Mouse (Mus musculus) heart, embryonic 10.5 days (tissue): ENCODE measurements at regions not wholly inside any gene's neighbourhood (a gene's known extent, or its start where the extent isn't known, plus 50 kb on each side); places are given as distances from the start of the nearest gene placed in this dataset.
A peak's percentile ranks its signal among the peaks of the same experiment; 100 is the strongest.

Experiments
- DNase-seq: peaks from one replicate; pipeline ENCODE4 v3.0.0-alpha.2; 2017; ENCODE audit warnings: low spot score
- H3K27ac ChIP-seq: fragments of 300-500 bp; sonication (generic); 2 replicates; pipeline ENCODE4 v1.5.1; 2016; ENCODE audit warnings: mild to moderate bottlenecking
- H3K27me3 ChIP-seq: fragments of 300-500 bp; sonication (generic); 2 replicates; pipeline ENCODE4 v1.6.1; 2016; ENCODE audit warnings: mild to moderate bottlenecking; ENCODE audit not compliant: poor library complexity, insufficient read depth, severe bottlenecking
- H3K36me3 ChIP-seq: fragments of 300-500 bp; sonication (generic); 2 replicates; pipeline ENCODE4 v1.6.1; 2016; ENCODE audit warnings: mild to moderate bottlenecking, moderate library complexity
- H3K4me1 ChIP-seq: fragments of 300-500 bp; sonication (generic); 2 replicates; pipeline ENCODE4 v1.6.1; 2016; ENCODE audit warnings: mild to moderate bottlenecking
- H3K4me3 ChIP-seq: fragments of 300-500 bp; sonication (generic); 2 replicates; pipeline ENCODE4 v1.5.1; 2016; ENCODE audit warnings: mild to moderate bottlenecking, moderate library complexity
- H3K9me3 ChIP-seq: fragments of 300-500 bp; sonication (generic); 2 replicates; pipeline ENCODE4 v1.6.1; 2016; ENCODE audit warnings: mild to moderate bottlenecking, moderate library complexity
- WGBS: fragments of 180-500 bp; shearing (Covaris S2); methylation state at CpG from one replicate; pipeline ENCODE4 v1.1.7; 2016; 5-methylcytosine and 5-hydroxymethylcytosine counted together

DNA sequence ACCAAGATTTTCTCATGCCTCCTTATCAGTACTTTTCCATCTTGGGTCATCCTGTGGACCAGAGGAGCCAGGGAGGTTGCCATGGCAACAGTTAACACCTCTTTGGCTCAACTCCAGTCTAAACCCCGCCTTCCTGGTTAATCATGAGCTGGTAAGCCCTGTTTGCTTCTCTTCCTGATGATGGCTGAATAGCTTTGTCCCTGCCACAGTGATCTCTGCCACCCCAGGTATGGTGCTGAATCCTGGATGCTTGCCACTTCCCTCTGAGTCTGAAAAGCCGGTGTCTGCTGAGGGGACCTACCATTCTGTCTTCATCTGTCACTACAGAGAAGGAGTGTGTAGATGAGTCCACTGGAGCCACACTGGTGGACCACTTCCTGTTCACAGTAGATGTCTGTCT is 223.8 kb upstream of the Chd6 start:
- WGBS = 45% methylated on average over 2 of the region's 2 CpGs
- Histone ChIP-seq H3K4me1 (no peaks in the 10 kb centered on the region), H3K27me3 (peaks cover 3% of the 10 kb centered on the region; the same call in 1 of the 2 replicates), H3K27ac (no peak overlapping the region), H3K9me3 (no peaks in the 10 kb centered on the region), H3K36me3 (no peaks in the 10 kb centered on the region), H3K4me3 (no peak overlapping the region)
- DNase-seq = no peak

DNA sequence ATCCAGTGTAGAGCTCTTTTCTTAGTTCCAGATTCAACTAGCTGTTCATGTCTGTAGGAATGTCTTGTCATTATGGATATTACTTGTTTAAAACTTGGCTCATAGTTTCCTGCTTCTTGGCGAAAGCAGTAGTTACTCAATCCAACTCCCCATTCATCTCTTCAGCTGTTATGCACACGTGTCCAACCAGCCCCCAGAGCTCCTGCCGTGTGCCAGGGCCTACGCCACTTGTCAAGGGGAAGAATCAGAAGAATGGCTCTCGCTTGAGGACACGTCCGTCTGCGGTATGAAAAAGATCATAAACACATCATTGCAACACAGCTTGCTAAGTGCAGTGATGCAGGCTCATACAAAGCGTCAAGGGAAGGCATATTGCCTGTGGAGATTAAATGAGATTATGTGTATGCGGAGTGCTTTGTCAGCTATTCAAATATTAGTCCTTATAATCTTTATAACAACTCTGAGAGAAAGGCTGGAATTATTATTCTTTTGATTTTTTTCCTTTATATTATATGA is 223.0 kb upstream of the Chd6 start:
- 87% methylated on average over 10 of the region's 10 CpGs for WGBS
- no peak overlapping the region for H3K27ac ChIP-seq
- H3K4me1 ChIP-seq = no peaks in the 10 kb centered on the region
- H3K4me3 ChIP-seq = no peak overlapping the region
- no peaks in the 10 kb centered on the region for H3K9me3 ChIP-seq
- no peak for DNase-seq
- H3K36me3 ChIP-seq = no peaks in the 10 kb centered on the region
- H3K27me3 ChIP-seq = no peaks in the 10 kb centered on the region

DNA sequence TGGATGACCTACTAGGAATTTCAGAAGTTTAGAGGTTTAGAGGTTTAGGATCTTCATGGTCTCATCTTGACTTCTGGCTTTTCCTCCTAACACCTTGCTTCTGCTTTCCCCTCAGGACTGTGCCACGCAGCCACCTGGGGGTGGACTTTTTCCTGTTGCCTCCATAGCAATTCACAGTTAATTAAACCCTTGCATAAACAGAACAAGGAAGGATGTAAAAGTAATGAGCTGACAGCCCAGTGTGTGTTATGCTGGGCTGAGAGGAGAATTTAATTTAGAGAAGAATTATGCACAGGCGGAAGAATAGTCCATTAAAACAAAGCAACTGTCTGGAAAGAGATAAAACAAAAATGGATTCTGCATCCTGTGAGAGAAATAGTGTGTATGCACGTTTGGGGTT is 193.9 kb upstream of the Chd6 start:
- no peaks in the 10 kb centered on the region for H3K9me3 ChIP-seq
- H3K4me1 ChIP-seq = no peaks in the 10 kb centered on the region
- no peaks in the 10 kb centered on the region for H3K36me3 ChIP-seq
- H3K27me3 ChIP-seq = no peaks in the 10 kb centered on the region
- DNase-seq = no peak
- H3K4me3 ChIP-seq = no peak overlapping the region
- no peak overlapping the region for H3K27ac ChIP-seq
- 75% methylated on average over 3 of the region's 3 CpGs for WGBS

DNA sequence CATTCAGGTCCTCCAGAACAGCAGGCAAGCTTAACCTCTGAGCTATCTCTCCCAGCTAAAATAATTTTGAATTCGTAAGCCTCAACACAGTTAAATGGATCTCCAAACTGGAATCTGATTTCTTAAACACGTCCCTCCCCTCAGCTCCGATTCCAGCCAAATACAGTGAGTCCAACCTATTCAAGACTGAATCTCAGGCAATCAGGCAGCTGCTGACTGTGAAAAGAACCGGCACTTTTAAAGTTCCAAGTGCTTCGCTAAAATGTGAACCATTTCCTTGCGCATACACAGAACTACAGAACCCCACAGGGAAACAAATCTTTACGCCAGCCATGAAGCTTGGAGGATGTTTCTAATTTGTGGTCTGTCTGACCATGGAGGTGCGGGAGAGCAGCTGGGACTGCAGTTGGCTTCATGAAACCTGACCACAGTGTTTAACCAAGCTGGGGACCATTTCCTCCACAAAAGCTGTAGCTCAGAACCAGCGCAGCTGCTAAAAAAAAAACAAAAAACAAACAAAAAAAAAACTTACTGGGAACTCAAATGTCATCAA is 160.1 kb upstream of the Chd6 start:
- Histone ChIP-seq H3K27me3 (no peaks in the 10 kb centered on the region), H3K4me3 (no peak overlapping the region), H3K36me3 (no peaks in the 10 kb centered on the region), H3K27ac (no peak overlapping the region), H3K4me1 (no peaks in the 10 kb centered on the region), H3K9me3 (no peaks in the 10 kb centered on the region)
- DNase-seq = no peak
- 79% methylated on average over 9 of the region's 9 CpGs for whole genome bisulfite sequencing

DNA sequence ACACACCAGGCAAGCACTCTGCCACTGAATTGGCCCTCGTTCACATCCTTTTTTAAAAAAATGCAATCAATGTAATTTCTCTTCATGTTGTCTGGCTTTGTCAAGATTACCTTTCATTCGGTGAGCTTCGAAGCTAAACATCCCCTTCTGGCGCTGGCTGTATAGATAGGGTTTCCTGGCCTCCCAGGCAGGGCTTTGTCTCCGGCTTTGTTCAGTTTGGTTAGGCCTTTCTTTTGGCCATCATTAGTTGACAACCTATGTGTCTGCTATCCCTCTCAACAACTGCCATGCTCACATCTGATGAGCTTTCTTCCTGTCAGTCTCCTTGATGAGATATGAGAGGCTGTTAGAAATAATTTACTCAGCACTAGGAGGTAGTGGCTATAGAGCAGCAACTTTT is 157.6 kb upstream of the Chd6 start:
- Histone ChIP-seq H3K27me3 (no peaks in the 10 kb centered on the region), H3K9me3 (no peaks in the 10 kb centered on the region), H3K36me3 (no peaks in the 10 kb centered on the region), H3K27ac (no peak overlapping the region), H3K4me1 (no peaks in the 10 kb centered on the region), H3K4me3 (no peak overlapping the region)
- DNase-seq = no peak
- WGBS = 48% methylated on average over 5 of the region's 5 CpGs

DNA sequence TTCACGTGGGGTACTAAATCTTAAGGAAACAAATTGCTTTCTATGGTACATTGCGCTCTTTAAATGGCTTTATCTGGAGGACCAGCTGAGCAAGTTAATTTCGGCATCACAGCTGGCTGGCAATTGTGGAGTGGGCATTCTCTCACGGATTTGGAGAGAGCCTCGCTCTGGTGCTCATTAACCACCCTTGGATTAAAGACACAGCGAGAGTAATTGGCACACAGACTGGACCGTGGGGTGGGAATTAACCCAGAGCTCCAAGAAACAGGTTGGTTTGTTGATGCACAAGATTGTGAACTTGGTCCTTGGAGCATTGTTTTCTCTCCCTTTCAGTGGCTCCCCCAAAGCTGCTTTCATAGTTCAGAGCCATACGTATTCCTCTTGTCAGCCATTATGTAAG is 156.3 kb upstream of the Chd6 start:
- WGBS = 70% methylated on average over 8 of the region's 8 CpGs
- no peaks in the 10 kb centered on the region for H3K9me3 ChIP-seq
- H3K36me3 ChIP-seq = no peaks in the 10 kb centered on the region
- no peak for DNase-seq
- H3K4me3 ChIP-seq = no peak overlapping the region
- no peaks in the 10 kb centered on the region for H3K27me3 ChIP-seq
- no peaks in the 10 kb centered on the region for H3K4me1 ChIP-seq
- H3K27ac ChIP-seq = no peak overlapping the region

DNA sequence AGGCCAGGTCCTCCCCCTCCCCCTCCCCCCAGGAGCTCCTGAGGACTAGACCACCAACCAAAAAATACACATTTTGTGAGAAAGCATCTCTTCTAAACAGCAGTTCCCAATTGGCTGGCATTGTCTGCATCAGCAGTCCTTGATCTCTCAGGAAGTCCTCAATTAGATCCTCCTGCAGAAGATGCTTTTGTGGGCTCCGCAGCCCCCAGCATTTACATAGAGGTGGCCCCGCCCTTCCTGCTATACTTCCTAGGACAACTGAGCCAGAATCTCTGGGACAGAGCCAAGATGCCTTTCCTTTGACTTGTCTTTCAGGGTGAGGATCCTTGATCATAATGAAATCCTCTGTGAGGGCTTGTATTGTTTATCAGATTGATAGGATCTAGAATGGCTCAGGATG is 143.9 kb upstream of the Chd6 start:
- 73% methylated on average over 2 of the region's 2 CpGs for WGBS
- no peak overlapping the region for H3K27ac ChIP-seq
- H3K4me3 ChIP-seq = no peak overlapping the region
- H3K9me3 ChIP-seq = no peaks in the 10 kb centered on the region
- DNase-seq = no peak
- no peaks in the 10 kb centered on the region for H3K36me3 ChIP-seq
- H3K4me1 ChIP-seq = peaks cover 7% of the 10 kb centered on the region; the same call in 1 of the 2 replicates
- H3K27me3 ChIP-seq = no peaks in the 10 kb centered on the region

DNA sequence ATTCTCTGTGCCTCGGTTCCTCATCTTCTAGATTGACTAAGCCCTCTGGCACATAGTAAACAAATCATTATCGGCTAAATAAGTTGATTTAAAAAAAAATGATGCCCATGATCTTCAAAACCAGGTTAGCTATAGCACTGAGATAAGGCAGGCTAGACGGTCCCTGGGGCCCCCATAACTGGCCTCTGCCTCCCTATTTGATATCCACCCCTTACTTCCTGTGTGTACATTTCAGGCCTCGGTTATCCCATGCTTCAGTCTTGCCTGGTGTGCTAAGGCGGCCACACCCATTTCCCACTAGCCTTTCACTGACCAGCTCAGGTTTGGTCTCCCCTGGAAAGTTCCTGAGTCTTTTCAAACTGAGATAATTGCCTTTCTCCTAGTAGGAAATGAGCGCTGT is 132.8 kb upstream of the Chd6 start:
- Histone ChIP-seq H3K4me3 (no peak overlapping the region), H3K36me3 (no peaks in the 10 kb centered on the region), H3K27ac (no peak overlapping the region), H3K27me3 (no peaks in the 10 kb centered on the region), H3K4me1 (no peaks in the 10 kb centered on the region), H3K9me3 (no peaks in the 10 kb centered on the region)
- WGBS = 70% methylated on average over 6 of the region's 6 CpGs
- no peak for DNase-seq

DNA sequence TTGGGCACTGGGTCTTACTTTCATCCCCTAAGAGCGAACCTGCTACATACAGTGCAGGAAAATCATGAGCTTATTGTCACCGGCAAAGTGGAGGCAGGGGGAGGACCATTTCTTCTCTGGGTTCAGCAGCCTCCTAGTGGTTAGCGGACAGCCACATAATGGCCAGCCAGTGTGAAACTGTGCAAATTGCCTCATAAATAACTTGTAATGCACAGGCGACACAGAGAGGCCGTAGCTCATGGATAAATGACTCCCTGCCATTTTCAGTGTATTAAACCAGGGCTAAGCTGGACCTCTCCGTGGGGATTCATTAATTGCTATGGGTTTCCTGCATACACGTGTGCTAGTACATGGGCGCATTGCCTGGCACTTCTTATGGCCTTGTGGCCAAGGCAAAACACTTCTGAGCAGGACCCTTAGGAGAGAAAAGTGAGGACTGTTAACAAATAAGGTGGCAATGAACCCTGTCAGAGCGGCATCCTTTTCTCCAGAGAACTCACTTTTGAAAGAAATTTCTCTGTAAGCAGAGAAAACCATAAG is 128.5 kb upstream of the Chd6 start:
- Histone ChIP-seq H3K27me3 (no peaks in the 10 kb centered on the region), H3K4me1 (no peaks in the 10 kb centered on the region), H3K9me3 (no peaks in the 10 kb centered on the region), H3K4me3 (no peak overlapping the region), H3K27ac (no peak overlapping the region), H3K36me3 (no peaks in the 10 kb centered on the region)
- no peak for DNase-seq
- 85% methylated on average over 9 of the region's 9 CpGs for WGBS

DNA sequence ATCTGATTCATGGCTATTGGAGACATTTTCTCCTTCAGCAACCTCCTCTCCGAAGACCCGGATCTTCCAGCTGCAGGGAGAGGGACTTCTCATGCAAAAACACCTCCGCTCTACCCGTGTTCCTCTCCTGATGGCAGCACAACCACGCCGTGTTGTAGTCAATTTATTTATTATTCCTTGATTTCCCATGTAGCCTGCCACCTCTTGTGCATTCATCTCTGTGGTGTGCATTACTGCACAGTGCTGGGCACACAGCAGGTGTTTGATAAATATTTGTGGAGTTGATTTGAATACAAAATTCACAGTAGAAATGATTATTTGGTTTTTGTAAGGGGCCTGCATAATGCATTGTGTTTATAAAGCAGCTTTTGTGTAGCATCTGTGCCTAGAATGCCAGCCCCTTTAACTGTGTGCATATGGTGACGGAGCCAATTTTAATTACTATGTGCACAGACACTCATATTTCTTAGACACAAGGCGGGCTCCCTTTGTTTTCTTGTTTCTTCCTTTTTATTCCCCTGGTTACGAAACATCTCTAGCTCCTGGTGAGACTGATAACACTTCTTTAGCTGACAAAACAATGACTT is 124.4 kb upstream of the Chd6 start:
- H3K4me1 ChIP-seq = no peaks in the 10 kb centered on the region
- H3K9me3 ChIP-seq = no peaks in the 10 kb centered on the region
- WGBS = 83% methylated on average over 9 of the region's 9 CpGs
- no peak overlapping the region for H3K27ac ChIP-seq
- H3K27me3 ChIP-seq = no peaks in the 10 kb centered on the region
- no peak overlapping the region for H3K4me3 ChIP-seq
- no peak for DNase-seq
- H3K36me3 ChIP-seq = no peaks in the 10 kb centered on the region

DNA sequence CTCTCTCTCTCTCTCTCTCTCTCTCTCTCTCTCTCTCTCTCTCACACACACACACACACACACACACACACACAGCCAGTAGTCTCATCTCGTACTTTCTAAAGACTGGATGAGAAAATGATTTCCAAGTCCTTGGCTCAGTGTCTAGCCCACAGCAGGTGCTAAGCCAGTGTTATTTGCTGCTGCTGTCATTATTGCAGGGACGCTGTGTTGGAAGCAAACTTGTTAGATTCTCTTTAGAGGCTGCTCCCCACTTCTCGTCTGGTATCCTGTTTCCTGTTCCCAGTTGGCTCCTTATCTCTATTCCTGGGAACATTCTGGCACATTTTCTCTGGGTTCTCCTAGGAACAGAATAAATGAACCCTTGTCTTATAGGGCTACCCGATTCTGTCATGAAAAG is 122.5 kb upstream of the Chd6 start:
- H3K4me1 ChIP-seq = no peaks in the 10 kb centered on the region
- 42% methylated on average over 4 of the region's 4 CpGs for WGBS

DNA sequence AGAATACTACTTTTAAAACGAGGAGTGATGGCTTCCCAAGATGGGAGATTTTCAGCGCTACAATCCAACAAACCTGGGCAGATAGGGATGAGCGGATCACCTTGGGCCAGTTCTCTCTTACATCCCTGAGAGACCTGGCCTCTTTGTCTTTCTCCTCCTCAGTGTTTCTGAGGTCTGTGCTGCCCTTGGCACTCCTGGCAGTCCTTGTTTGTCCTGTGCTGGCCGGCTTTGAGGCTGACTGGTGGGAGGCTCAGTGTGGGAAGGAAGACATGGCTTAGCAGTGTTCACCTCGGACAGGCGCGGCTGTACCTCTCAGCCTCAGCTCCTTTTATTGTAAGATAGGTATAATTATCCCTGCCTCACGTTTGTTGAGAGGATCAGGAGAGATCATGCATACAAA is 106.9 kb upstream of the Chd6 start:
- DNase-seq = no peak
- H3K4me1 ChIP-seq = no peaks in the 10 kb centered on the region
- H3K27me3 ChIP-seq = no peaks in the 10 kb centered on the region
- WGBS = 78% methylated on average over 8 of the region's 8 CpGs
- H3K27ac ChIP-seq = no peak overlapping the region
- H3K36me3 ChIP-seq = no peaks in the 10 kb centered on the region
- H3K4me3 ChIP-seq = no peak overlapping the region
- H3K9me3 ChIP-seq = no peaks in the 10 kb centered on the region

More for the DNA sequence above, 122.5 kb upstream of the Chd6 start:
- DNase-seq = no peak
- no peak overlapping the region for H3K27ac ChIP-seq
- no peak overlapping the region for H3K4me3 ChIP-seq
- no peaks in the 10 kb centered on the region for H3K36me3 ChIP-seq
- H3K27me3 ChIP-seq = no peaks in the 10 kb centered on the region
- no peaks in the 10 kb centered on the region for H3K9me3 ChIP-seq

DNA sequence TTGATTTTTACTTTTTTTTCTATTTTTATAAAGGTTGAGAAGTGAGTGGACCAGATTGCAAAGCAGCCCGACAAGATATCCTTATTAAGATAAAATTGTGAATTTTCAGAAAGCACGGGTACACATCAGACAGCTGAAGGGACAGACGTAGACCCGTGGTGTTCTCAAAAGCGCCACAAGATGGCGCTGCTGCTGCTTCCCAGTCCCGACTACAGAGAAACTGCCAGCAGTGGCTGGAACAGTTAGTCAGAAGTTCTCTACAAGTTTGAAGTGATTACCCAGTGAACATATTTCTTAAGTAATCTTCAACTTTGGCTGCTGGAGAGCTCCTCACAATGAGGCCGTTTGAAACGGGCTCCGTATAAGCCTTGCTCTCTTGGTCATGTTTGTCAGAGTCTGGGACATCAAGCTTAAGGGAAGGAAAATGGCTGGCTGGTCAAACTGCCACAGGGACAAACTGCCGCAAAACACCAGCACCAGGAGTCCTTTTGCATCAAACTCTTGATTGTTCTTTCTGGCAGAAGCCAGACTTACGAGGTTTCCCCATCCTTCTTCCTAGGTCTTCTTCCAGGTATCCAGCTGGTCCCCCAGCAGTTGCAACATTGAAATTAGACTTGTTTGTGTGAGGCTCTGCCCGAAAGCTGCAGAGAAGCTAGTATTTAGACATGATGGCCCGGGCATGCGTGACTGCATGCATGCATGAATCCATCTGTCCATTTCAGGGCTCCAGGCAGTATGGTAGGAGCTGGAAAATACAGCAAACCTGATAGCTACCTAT is 106.0 kb upstream of the Chd6 start:
- WGBS = 27% methylated on average over 15 of the region's 15 CpGs
- Histone ChIP-seq H3K4me3 (peak overlapping the region; percentile 13; the same call in 1 of the 2 replicates), H3K27me3 (no peaks in the 10 kb centered on the region), H3K27ac (no peak overlapping the region), H3K4me1 (no peaks in the 10 kb centered on the region), H3K9me3 (no peaks in the 10 kb centered on the region), H3K36me3 (no peaks in the 10 kb centered on the region)
- DNase-seq = peak; percentile 76
